9 mouse cellular contexts compared by ENCODE assay signal in genomic region chr7:130380367-130380766, GRCm38 (mm10).
"Had no signal": no experiment of that assay in that cellular context is flagged by ENCODE, and none has a peak within 500 bp of the region (broad histone marks: within the 10 kb centered on the region; RNA-seq: fewer than 3 reads in every experiment).

No protein-coding gene starts in this region.

- H3K4me2 ChIP-seq: limb, embryonic 12.5 days; liver, embryonic 13.5 days; lung, embryonic 15.5 days had no signal

- H3K4me1 ChIP-seq: limb, embryonic 12.5 days; liver, embryonic 13.5 days; lung, embryonic 15.5 days had no signal

- H3K36me3 ChIP-seq: lung, embryonic 15.5 days had no signal

- H3K9me3 ChIP-seq: limb, embryonic 12.5 days; liver, embryonic 13.5 days; lung, embryonic 15.5 days had no signal

- ATAC-seq: liver, postnatal 0 days had no signal

- H3K4me3 ChIP-seq: limb, embryonic 12.5 days; liver, embryonic 13.5 days; lung, embryonic 15.5 days had no signal

- H3K9ac ChIP-seq: limb, embryonic 12.5 days; liver, embryonic 13.5 days; liver, postnatal 0 days; lung, embryonic 15.5 days had no signal

- DNase-seq: kidney, adult 8-10 months; liver; liver, embryonic 13.5 days; liver, postnatal 0 days; thymus, adult 18-20 months; thymus, postnatal 14 days had no signal

- H3K27me3 ChIP-seq: limb, embryonic 12.5 days; liver, embryonic 13.5 days; lung, embryonic 15.5 days had no signal

- H3K27ac ChIP-seq: limb, embryonic 12.5 days; liver, embryonic 13.5 days; lung, embryonic 15.5 days; stomach, postnatal 0 days had no signal
